Mouse (Mus musculus) ZHBTc4 (cell line): Measurements from ENCODE around the gene Gm3095.
"Not testable (repeated sequence)": the region's sequence is repeated elsewhere in the genome, so short reads cannot be mapped to it uniquely, and the experiment has no call there.

Experiments used
- DNase-seq: peaks from one replicate; pipeline ENCODE4 v3.0.0-alpha.2; 2011; ENCODE audit warnings: low read depth, low spot score

Gene Gm3095

GRCm38 (mm10) chr14:3963247-3963646 is at the start of gene Gm3095:
Gm3095 (plus strand) TSS chr14:3963547.
- DNase-seq, result not testable (repeated sequence)

DNA sequence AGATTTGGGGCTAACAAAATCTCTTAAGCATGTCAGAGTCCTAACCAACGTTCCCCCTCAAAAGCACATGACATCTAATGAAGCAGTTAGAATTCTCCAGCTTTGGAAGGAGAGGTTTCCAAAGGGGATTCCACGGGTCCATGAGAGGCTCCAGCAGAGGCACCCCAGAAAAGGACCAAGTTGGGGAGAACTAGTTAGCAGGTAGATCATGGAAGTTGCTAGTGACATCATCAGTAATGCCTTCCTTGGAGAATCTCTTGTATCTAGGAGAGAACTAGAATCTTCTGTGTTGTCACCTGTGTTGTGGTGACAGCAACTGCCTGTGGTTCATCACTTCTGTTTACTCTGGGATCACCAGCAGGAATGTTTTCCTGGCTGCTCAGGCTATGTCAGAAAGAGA is 31.9 kb upstream of the Gm3095 start, which contains the start of gene Gm3029:
Gene Gm3029, plus strand, starts transcription at position 301 of the 400 bp plus-strand sequence.
- not testable (repeated sequence) for DNase-seq

GRCm38 (mm10) chr14:3998094-3998493 is 34.7 kb downstream of the Gm3095 start, which contains the start of gene Gm3099:
Gm3099 (plus strand) TSS chr14:3998394.
- DNase-seq, result not testable (repeated sequence)
